Mouse (Mus musculus) G1E (cell line): ENCODE measurements at regions not wholly inside any gene's neighbourhood (a gene's known extent, or its start where the extent isn't known, plus 50 kb on each side); places are given as distances from the start of the nearest gene placed in this dataset.

Experiments used
- ATAC-seq: 2 replicates; pipeline ENCODE4 v1.8.0; 2016; ENCODE audit warnings: mild to moderate bottlenecking; ENCODE audit not compliant: insufficient number of reproducible peaks, poor library complexity, low FRiP score, severe bottlenecking; ENCODE audit errors: extremely low read depth
- DNase-seq: peaks from one replicate; pipeline ENCODE4 v3.0.0; 2012; ENCODE audit warnings: low spot score
- H3K27me3 ChIP-seq: 2 replicates; pipeline ENCODE4 v1.6.1; 2012; ENCODE audit warnings: mild to moderate bottlenecking, low read length, inconsistent platforms; ENCODE audit not compliant: insufficient read depth
- H3K36me3 ChIP-seq: replicated peaks from 2 replicates; pipeline ENCODE3; 2012; ENCODE audit warnings: mild to moderate bottlenecking, inconsistent platforms
- H3K4me1 ChIP-seq: 2 replicates; pipeline ENCODE4 v1.6.1; 2012; ENCODE audit warnings: low read depth, low read length, inconsistent platforms, mixed read lengths; ENCODE audit not compliant: insufficient read depth
- H3K4me3 ChIP-seq: 2 replicates; pipeline ENCODE4 v1.5.1; 2012; ENCODE audit warnings: low read depth, mild to moderate bottlenecking, inconsistent platforms, low read length, moderate library complexity, mixed read lengths
- H3K9me3 ChIP-seq: replicated peaks from 2 replicates; pipeline ENCODE4 v1.6.1; 2012; ENCODE audit warnings: inconsistent platforms
- CTCF ChIP-seq: IDR thresholded peaks from 2 replicates; pipeline ENCODE4 v1.5.1; 2012; ENCODE audit warnings: low read depth, low read length, inconsistent platforms, mixed read lengths
- GATA1 ChIP-seq: IDR thresholded peaks from 2 replicates; pipeline ENCODE4 v1.6.1; 2012; ENCODE audit warnings: borderline replicate concordance, low read length, inconsistent platforms, mixed read lengths
- GATA2 ChIP-seq: IDR thresholded peaks from 2 replicates; pipeline ENCODE4 v1.6.1; 2012; ENCODE audit warnings: low read depth, low read length, inconsistent platforms, borderline replicate concordance
- POLR2AphosphoS5 ChIP-seq: IDR thresholded peaks from 2 replicates; pipeline ENCODE4 v1.6.1; 2012; ENCODE audit warnings: low read depth, low read length, inconsistent platforms; ENCODE audit not compliant: insufficient replicate concordance
- TAL1 ChIP-seq: conservative IDR thresholded peaks from 2 replicates; pipeline ENCODE4 v1.6.1; 2012; ENCODE audit warnings: low read depth, low read length, inconsistent platforms, mixed read lengths

DNA sequence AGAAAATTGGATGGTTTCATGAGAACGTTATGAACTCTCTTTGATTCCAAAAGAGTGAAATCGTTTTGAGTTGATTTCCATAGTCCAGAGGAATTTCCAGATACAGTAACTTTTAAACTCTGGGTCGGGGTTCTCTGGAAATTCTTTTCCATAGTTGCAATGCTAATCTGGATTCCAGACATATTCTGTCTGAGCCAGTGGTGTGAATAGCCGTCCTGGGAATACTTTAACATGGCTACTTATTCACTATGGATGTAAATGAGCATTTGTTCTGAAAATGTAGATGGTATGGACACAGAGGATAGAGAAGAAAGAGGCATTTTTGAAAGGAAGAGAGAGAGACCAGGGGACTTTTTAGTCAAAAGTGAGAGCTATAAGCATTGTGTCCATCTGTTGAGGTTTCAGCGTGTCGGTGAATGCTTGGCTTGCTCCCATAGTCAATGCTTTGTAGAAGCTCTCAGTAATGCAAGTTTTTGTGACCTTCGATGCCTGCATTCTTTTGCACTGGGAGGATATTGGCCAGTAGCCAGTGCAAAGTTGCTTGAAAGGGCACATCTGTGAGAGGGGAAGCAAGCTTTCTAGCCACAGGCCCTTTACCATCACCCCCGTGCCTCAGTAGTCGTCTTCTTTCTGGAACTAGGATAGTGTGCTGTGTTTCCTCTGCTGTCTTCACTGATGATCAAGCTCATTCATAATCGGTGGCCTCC, 208.9 kb downstream of the Gm19410 start:
- H3K9me3 ChIP-seq = no peaks in the 10 kb centered on the region
- no peaks in the 10 kb centered on the region for H3K36me3 ChIP-seq
- peaks cover 25% of the 10 kb centered on the region for H3K27me3 ChIP-seq
- no peak for DNase-seq
- no peak for ATAC-seq
- no peak overlapping the region for H3K4me3 ChIP-seq
- H3K4me1 ChIP-seq = peaks cover 7% of the 10 kb centered on the region
- no peak for TF ChIP-seq GATA2
- no peak for TF ChIP-seq CTCF
- no peak for TF ChIP-seq TAL1
- TF ChIP-seq GATA1 = no peak
- no peak for TF ChIP-seq POLR2AphosphoS5

GRCm38 (mm10) chr8:35979638-35980255, 214.2 kb downstream of the Gm19410 start:
- no peak for DNase-seq
- Histone ChIP-seq H3K36me3 (no peaks in the 10 kb centered on the region), H3K4me3 (no peak overlapping the region), H3K27me3 (peaks cover 26% of the 10 kb centered on the region), H3K4me1 (no peaks in the 10 kb centered on the region), H3K9me3 (no peaks in the 10 kb centered on the region)
- ATAC-seq = no peak
- no peak for TF ChIP-seq GATA2
- no peak for TF ChIP-seq CTCF
- no peak for TF ChIP-seq GATA1

GRCm38 (mm10) chr8:35983083-35983482, 217.5 kb downstream of the Gm19410 start:
- TF ChIP-seq CTCF (no peak), GATA1 (no peak), TAL1 (no peak), GATA2 (no peak), POLR2AphosphoS5 (no peak)
- ATAC-seq = no peak
- no peak for DNase-seq
- Histone ChIP-seq H3K36me3 (no peaks in the 10 kb centered on the region), H3K4me3 (no peak overlapping the region), H3K4me1 (no peaks in the 10 kb centered on the region), H3K27me3 (peaks cover 36% of the 10 kb centered on the region), H3K9me3 (no peaks in the 10 kb centered on the region)

- Histone ChIP-seq H3K9me3 (no peaks in the 10 kb centered on the region), H3K4me1 (no peaks in the 10 kb centered on the region), H3K27me3 (peaks cover 37% of the 10 kb centered on the region), H3K36me3 (no peaks in the 10 kb centered on the region), H3K4me3 (no peak overlapping the region)
- TF ChIP-seq GATA2 (no peak), POLR2AphosphoS5 (no peak), GATA1 (no peak), CTCF (no peak), TAL1 (no peak)
- ATAC-seq (no peak), DNase-seq (no peak)
These were observed 219.6 kb downstream of the Gm19410 start for GRCm38 (mm10) chr8:35985152-35985689.

- Histone ChIP-seq H3K9me3 (no peaks in the 10 kb centered on the region), H3K36me3 (no peaks in the 10 kb centered on the region), H3K27me3 (peaks cover 35% of the 10 kb centered on the region), H3K4me1 (no peaks in the 10 kb centered on the region), H3K4me3 (no peak overlapping the region)
- TF ChIP-seq GATA1 (no peak), CTCF (no peak), TAL1 (no peak), GATA2 (no peak)
- ATAC-seq = no peak
- no peak for DNase-seq
These were observed 221.7 kb downstream of the Gm19410 start for GRCm38 (mm10) chr8:35987327-35987726.

- H3K9me3 ChIP-seq = no peaks in the 10 kb centered on the region
- H3K4me1 ChIP-seq = no peaks in the 10 kb centered on the region
- TF ChIP-seq GATA2 = no peak
- no peak for ATAC-seq
- H3K36me3 ChIP-seq = no peaks in the 10 kb centered on the region
- DNase-seq = no peak
- H3K27me3 ChIP-seq = peaks cover 20% of the 10 kb centered on the region; the same call in 1 of the 2 replicates
- H3K4me3 ChIP-seq = no peak overlapping the region
These were observed 225.4 kb downstream of the Gm19410 start for GRCm38 (mm10) chr8:35991013-35991412.
